Mouse (Mus musculus): ENCODE data around the gene Cdkn2aipnl. TPM values are rescaled to one million over a fixed set of nuclear protein-coding genes. Genes with fewer than 3 reads are reported as not detected.

Gene Cdkn2aipnl
- polyA plus RNA-seq, 1 experiment from 2014 or later = 63.8 TPM

- peaks cover 12% of the 10 kb centered on the region for H3K4me1 ChIP-seq
- peak overlapping the region; percentile 97 for H3K4me2 ChIP-seq
- H3K4me3 ChIP-seq = peak overlapping the region; percentile 73; the same call in 1 of the 2 replicates
- 89% methylated on average over 9 of the region's 9 CpGs for WGBS
- ATAC-seq (ENCODE audit: extremely low read depth, insufficient number of reproducible peaks, low FRiP score, low TSS enrichment) = no peak
- H3K9me3 ChIP-seq = no peaks in the 10 kb centered on the region
- H3K27ac ChIP-seq (replicated peaks) = no peak overlapping the region
- 0 out of 2 replicates have a peak, but pooled peaks cover 13% of the 10 kb centered on the region for H3K27me3 ChIP-seq (replicated peaks)
- H3K9ac ChIP-seq = no peak overlapping the region
- peaks cover 47% of the 10 kb centered on the region for H3K36me3 ChIP-seq
Measured at GRCm38 (mm10) chr11:51968896-51969295, 1.4 kb downstream of the Cdkn2aipnl start.

- Histone ChIP-seq H3K9ac (no peak overlapping the region), H3K36me3 (peaks cover 51% of the 10 kb centered on the region), H3K4me2 (no peak overlapping the region), H3K4me3 (no peak overlapping the region), H3K27me3 (replicated peaks) (0 out of 2 replicates have a peak, but pooled peaks cover 13% of the 10 kb centered on the region), H3K4me1 (peaks cover 12% of the 10 kb centered on the region), H3K9me3 (no peaks in the 10 kb centered on the region), H3K27ac (replicated peaks) (no peak overlapping the region)
- ATAC-seq (ENCODE audit: extremely low read depth, insufficient number of reproducible peaks, low FRiP score, low TSS enrichment) = no peak
- 86% methylated on average over 2 of the region's 2 CpGs for WGBS
Measured at GRCm38 (mm10) chr11:51969511-51969910, 2.0 kb downstream of the Cdkn2aipnl start.

DNA sequence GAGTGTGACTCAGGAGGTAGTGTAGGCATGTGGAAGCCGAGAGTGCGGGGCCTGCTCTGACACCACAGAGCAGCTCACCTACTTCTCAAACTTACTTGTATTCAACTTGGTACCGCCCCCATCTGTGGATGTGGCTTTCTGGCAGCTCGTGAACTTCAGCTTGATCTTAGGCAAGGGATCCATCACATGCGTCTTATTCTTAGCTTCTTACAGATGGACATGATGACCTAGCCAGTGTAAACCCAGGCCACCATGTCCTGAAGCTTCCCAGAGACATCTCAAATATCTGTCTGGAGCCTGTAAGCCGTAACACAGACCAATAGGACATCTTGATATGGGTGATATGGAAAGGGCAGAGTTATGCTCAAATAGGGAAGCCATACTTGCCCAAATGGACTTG is 4.2 kb downstream of the Cdkn2aipnl start:
- 90% methylated on average over 6 of the region's 6 CpGs for WGBS
- H3K27ac ChIP-seq (replicated peaks) = no peak overlapping the region
- no peak overlapping the region for H3K4me3 ChIP-seq
- no peak overlapping the region for H3K9ac ChIP-seq
- peaks cover 65% of the 10 kb centered on the region for H3K36me3 ChIP-seq
- ATAC-seq (ENCODE audit: extremely low read depth, insufficient number of reproducible peaks, low FRiP score, low TSS enrichment) = no peak
- H3K4me2 ChIP-seq = no peak overlapping the region
- no peaks in the 10 kb centered on the region for H3K9me3 ChIP-seq
- H3K4me1 ChIP-seq = peaks cover 18% of the 10 kb centered on the region
- no peaks in the 10 kb centered on the region for H3K27me3 ChIP-seq (replicated peaks)

GRCm38 (mm10) chr11:51999611-52000289 is 32.3 kb downstream of the Cdkn2aipnl start:
- H3K9me3 ChIP-seq = no peaks in the 10 kb centered on the region
- 0% methylated on average over 29 of the region's 29 CpGs for WGBS

GRCm38 (mm10) chr11:52000290-52000962 is 33.0 kb downstream of the Cdkn2aipnl start, which contains the start of gene Ube2b:
Gene Ube2b (minus strand): TSS chr11:52000762.
- peaks cover 46% of the 10 kb centered on the region for H3K4me1 ChIP-seq
- peak; percentile 75 for ATAC-seq (ENCODE audit: extremely low read depth, insufficient number of reproducible peaks, low FRiP score, low TSS enrichment)
- H3K4me2 ChIP-seq = peak within 1 kb of the TSS; percentile 75
- H3K36me3 ChIP-seq = peaks cover 26% of the 10 kb centered on the region
- H3K9ac ChIP-seq = peak within 1 kb of the TSS; percentile 90
- H3K4me3 ChIP-seq = peak within 1 kb of the TSS; percentile 74
- H3K27ac ChIP-seq (replicated peaks) = peak within 1 kb of the TSS; percentile 98
- H3K9me3 ChIP-seq = no peaks in the 10 kb centered on the region
- WGBS = 2% methylated on average over 61 of the region's 63 CpGs
- no peaks in the 10 kb centered on the region for H3K27me3 ChIP-seq (replicated peaks)

More at GRCm38 (mm10) chr11:51999611-52000289, 32.3 kb downstream of the Cdkn2aipnl start:
- Histone ChIP-seq H3K9ac (peak overlapping the region; percentile 90), H3K36me3 (peaks cover 33% of the 10 kb centered on the region), H3K4me2 (peak overlapping the region; percentile 75), H3K27ac (replicated peaks) (peak overlapping the region; percentile 98), H3K4me1 (peaks cover 41% of the 10 kb centered on the region), H3K4me3 (peak overlapping the region; percentile 74), H3K27me3 (replicated peaks) (no peaks in the 10 kb centered on the region)
- peak; percentile 32; the same call in 1 of the 2 replicates for ATAC-seq (ENCODE audit: extremely low read depth, insufficient number of reproducible peaks, low FRiP score, low TSS enrichment)

- H3K36me3 ChIP-seq = peaks cover 17% of the 10 kb centered on the region
- H3K4me2 ChIP-seq = peak overlapping the region; percentile 66
- H3K4me1 ChIP-seq = peaks cover 51% of the 10 kb centered on the region
- no peaks in the 10 kb centered on the region for H3K27me3 ChIP-seq (replicated peaks)
- peak overlapping the region; percentile 81 for H3K27ac ChIP-seq (replicated peaks)
- H3K4me3 ChIP-seq = peak overlapping the region; percentile 74
- no peak for ATAC-seq (ENCODE audit: extremely low read depth, insufficient number of reproducible peaks, low FRiP score, low TSS enrichment)
- peak overlapping the region; percentile 56; the same call in 1 of the 2 replicates for H3K9ac ChIP-seq
- no peaks in the 10 kb centered on the region for H3K9me3 ChIP-seq
- WGBS = 69% methylated on average over 10 of the region's 10 CpGs
Measured at GRCm38 (mm10) chr11:52001341-52001740, 33.9 kb downstream of the Cdkn2aipnl start.

GRCm38 (mm10) chr11:52001861-52002260 is 34.4 kb downstream of the Cdkn2aipnl start:
- Histone ChIP-seq H3K36me3 (peaks cover 12% of the 10 kb centered on the region), H3K9me3 (no peaks in the 10 kb centered on the region), H3K4me2 (peak overlapping the region; percentile 66), H3K4me1 (peaks cover 53% of the 10 kb centered on the region), H3K9ac (no peak overlapping the region), H3K27me3 (replicated peaks) (no peaks in the 10 kb centered on the region), H3K4me3 (peak overlapping the region; percentile 74; the same call in 1 of the 2 replicates), H3K27ac (replicated peaks) (no peak overlapping the region)
- 89% methylated on average over 8 of the region's 8 CpGs for WGBS
- no peak for ATAC-seq (ENCODE audit: extremely low read depth, insufficient number of reproducible peaks, low FRiP score, low TSS enrichment)

DNA sequence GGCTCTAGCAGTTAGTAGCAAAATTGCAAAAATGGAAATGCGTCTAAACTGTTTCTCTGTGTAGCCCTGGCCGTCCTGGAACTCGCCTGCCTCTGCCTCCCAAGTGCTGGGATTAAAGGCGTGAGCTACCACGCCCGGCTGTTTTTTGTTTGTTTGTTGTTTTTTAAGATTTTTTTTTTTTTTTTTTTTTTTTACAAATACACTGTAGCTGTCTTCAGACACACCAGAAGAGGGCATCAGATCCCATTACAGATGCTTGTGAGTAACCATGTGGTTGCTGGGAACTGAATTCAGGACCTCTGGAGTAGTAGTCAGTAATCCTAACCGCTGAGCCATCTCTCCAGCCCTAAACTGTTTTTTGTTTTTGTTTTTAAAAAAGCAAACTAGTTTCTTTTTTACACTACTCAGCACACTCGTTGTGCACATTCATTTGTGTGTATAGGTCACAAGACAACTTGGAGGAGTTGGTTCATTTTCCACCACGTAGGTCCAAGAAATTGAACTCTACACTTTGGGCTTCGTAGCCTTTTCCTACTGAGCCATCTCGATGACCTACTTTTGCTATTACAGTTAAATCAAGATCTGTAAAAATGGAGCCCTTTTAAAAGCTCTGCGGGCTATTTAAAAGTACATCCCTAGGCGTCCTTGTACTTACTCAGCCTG is 35.5 kb downstream of the Cdkn2aipnl start:
- Histone ChIP-seq H3K4me2 (peak overlapping the region; percentile 83), H3K36me3 (0 out of 2 replicates have a peak, but pooled peaks cover 1% of the 10 kb centered on the region), H3K27ac (replicated peaks) (peak overlapping the region; percentile 89), H3K27me3 (replicated peaks) (no peaks in the 10 kb centered on the region), H3K4me3 (peak overlapping the region; percentile 66), H3K9me3 (no peaks in the 10 kb centered on the region), H3K9ac (peak overlapping the region; percentile 85), H3K4me1 (peaks cover 42% of the 10 kb centered on the region)
- no peak for ATAC-seq (ENCODE audit: extremely low read depth, insufficient number of reproducible peaks, low FRiP score, low TSS enrichment)
- WGBS = 73% methylated on average over 13 of the region's 13 CpGs

DNA sequence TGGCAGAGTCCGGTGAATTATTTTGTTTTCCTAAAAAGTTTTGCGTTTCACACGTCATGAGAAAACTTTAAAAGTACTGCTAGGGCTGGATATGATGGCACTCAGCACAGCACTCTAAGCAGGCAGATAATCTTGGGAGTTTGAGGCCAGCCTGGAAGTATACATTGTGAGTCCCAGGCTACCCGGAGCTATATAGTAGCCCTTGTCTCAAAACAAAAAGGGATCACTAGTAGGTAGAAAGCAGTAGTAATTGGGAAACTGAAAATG is 36.0 kb downstream of the Cdkn2aipnl start:
- Histone ChIP-seq H3K9me3 (no peaks in the 10 kb centered on the region), H3K27ac (replicated peaks) (peak overlapping the region; percentile 89), H3K36me3 (no peaks in the 10 kb centered on the region), H3K4me2 (peak overlapping the region; percentile 83), H3K4me1 (peaks cover 37% of the 10 kb centered on the region), H3K4me3 (peak overlapping the region; percentile 66), H3K27me3 (replicated peaks) (no peaks in the 10 kb centered on the region), H3K9ac (peak overlapping the region; percentile 85)
- WGBS = 17% methylated on average over 4 of the region's 4 CpGs
- no peak for ATAC-seq (ENCODE audit: extremely low read depth, insufficient number of reproducible peaks, low FRiP score, low TSS enrichment)

DNA sequence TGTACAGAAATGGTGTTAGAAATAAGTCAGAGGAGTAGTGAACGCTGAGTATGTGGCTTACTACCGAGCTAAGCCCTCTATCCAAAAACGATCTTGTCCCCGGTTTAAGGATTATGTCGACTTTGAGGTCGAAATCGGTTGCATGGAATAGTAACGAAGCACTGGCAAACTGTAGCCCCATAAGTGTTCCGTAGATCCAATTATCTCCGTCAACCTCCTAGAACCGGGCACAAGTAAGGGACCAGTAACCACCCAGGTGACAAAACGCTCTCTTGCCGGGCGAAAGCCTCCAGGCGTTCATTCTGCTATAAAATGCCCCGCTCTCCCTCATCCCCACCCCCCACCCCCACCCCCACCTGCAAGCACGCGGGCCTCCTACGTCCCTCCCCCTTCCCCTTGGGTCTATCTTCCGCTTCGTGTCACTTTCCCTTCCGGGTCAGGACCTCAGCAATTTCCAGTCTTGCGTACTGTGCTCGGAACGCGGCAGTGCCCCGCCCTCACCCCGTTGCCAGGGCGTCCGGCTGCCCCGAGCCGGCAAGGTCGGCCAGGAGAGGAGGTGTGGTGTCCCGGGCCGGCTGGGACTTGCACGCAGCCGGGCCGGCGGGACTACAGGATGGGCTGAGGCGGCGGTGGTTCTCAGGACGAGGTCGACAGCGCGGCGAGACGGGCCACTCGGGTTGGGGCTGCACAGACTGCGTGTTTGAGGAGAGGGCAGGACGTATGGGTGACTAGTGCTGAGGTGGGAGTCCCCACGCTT is 36.5 kb downstream of the Cdkn2aipnl start, which contains the start of gene Cdkl3:
TSS of gene Cdkl3 (plus strand) at position 450 of the 757 bp plus-strand sequence.
- Histone ChIP-seq H3K36me3 (no peaks in the 10 kb centered on the region), H3K4me3 (peak within 1 kb of the TSS; percentile 66), H3K27me3 (replicated peaks) (no peaks in the 10 kb centered on the region), H3K27ac (replicated peaks) (peak within 1 kb of the TSS; percentile 89), H3K9ac (peak within 1 kb of the TSS; percentile 85), H3K4me1 (peaks cover 32% of the 10 kb centered on the region), H3K4me2 (peak within 1 kb of the TSS; percentile 83), H3K9me3 (no peaks in the 10 kb centered on the region)
- under 1% methylated on average over 51 of the region's 51 CpGs for WGBS
- ATAC-seq (ENCODE audit: extremely low read depth, insufficient number of reproducible peaks, low FRiP score, low TSS enrichment) = peak; percentile 76
